Mouse (Mus musculus) ES-E14 (cell line): ENCODE results near the gene Rgs6. TPM values are rescaled to one million over a fixed set of nuclear protein-coding genes. Genes with fewer than 3 reads are reported as not detected.

Source experiments
- DNase-seq: peaks from one replicate; pipeline ENCODE4 v3.0.0-alpha.2; 2013; ENCODE audit warnings: low read depth, low spot score
- H3K27ac ChIP-seq: 2 replicates; pipeline ENCODE4 v1.5.1; 2012; ENCODE audit warnings: low read depth, mild to moderate bottlenecking, low read length, moderate library complexity, mixed read lengths; ENCODE audit not compliant: poor library complexity, insufficient read depth, severe bottlenecking
- H3K36me3 ChIP-seq: 2 replicates; pipeline ENCODE4 v1.6.1; 2012; ENCODE audit warnings: mild to moderate bottlenecking, low read length, moderate library complexity, mixed read lengths; ENCODE audit not compliant: control insufficient read depth, poor library complexity, insufficient read depth, severe bottlenecking
- H3K4me1 ChIP-seq, 2 experiments: fragments of 150-350 bp in 1 of 2; sonication (generic) in 1 of 2; 2 replicates each; pipeline ENCODE4 v1.6.1; 2012; ENCODE audit warnings: low read length in 2 of 2, mild to moderate bottlenecking in 1 of 2, mixed read lengths in 1 of 2; ENCODE audit not compliant: control insufficient read depth in 2 of 2, insufficient read depth in 2 of 2, poor library complexity in 1 of 2
- H3K4me3 ChIP-seq, 2 experiments: fragments of 150-350 bp in 1 of 2; sonication (generic) in 1 of 2; 2 replicates each; pipeline ENCODE4 v1.5.1; 2012; ENCODE audit warnings: low read length in 2 of 2, low read depth in 1 of 2, mild to moderate bottlenecking in 1 of 2, mixed read lengths in 1 of 2; ENCODE audit not compliant: insufficient read depth in 1 of 2, poor library complexity in 1 of 2, severe bottlenecking in 1 of 2
- H3K9ac ChIP-seq: 2 replicates; pipeline ENCODE4 v1.6.1; 2012; ENCODE audit warnings: low read depth, mild to moderate bottlenecking, low read length, mixed read lengths; ENCODE audit not compliant: poor library complexity, insufficient read depth, severe bottlenecking
- H3K9me3 ChIP-seq: fragments of 150-350 bp; sonication (generic); 2 replicates; pipeline ENCODE4 v1.6.1; 2012; ENCODE audit warnings: low read depth, mild to moderate bottlenecking, low read length; ENCODE audit not compliant: control insufficient read depth, insufficient read depth
- CHD2 ChIP-seq: IDR thresholded peaks from 2 replicates; pipeline ENCODE4 v1.6.1; 2014; ENCODE audit warnings: mild to moderate bottlenecking, low read depth, low read length, inconsistent platforms
- HCFC1 ChIP-seq: IDR thresholded peaks from 2 replicates; pipeline ENCODE4 v1.6.1; 2012; ENCODE audit warnings: low read length, inconsistent platforms, borderline replicate concordance; ENCODE audit not compliant: insufficient read depth
- MAFK ChIP-seq: IDR thresholded peaks from 2 replicates; pipeline ENCODE4 v1.6.1; 2014; ENCODE audit warnings: mild to moderate bottlenecking, low read depth, low read length, inconsistent platforms; ENCODE audit not compliant: insufficient read depth
- ZC3H11A ChIP-seq: IDR thresholded peaks from 2 replicates; pipeline ENCODE4 v1.6.1; 2012; ENCODE audit warnings: low read depth, mild to moderate bottlenecking, inconsistent platforms, low read length, borderline replicate concordance
- ZNF384 ChIP-seq: IDR thresholded peaks from 2 replicates; pipeline ENCODE4 v1.6.1; 2012; ENCODE audit warnings: low read depth, low read length, inconsistent platforms
- in situ Hi-C, 2 experiments: fragments of 600-800 bp; cut with MboI; formaldehyde crosslinking; loops; one replicate each; pipeline ENCODE4 v1.15.1; 2025; ENCODE audit warnings: low sequenced_read_pairs in 2 of 2, inconsistent platforms in 1 of 2; ENCODE audit not compliant: unreplicated experiment in 2 of 2
- total RNA-seq: library from RNA; depleted of rRNA; stranded (reverse); fragments of 300-350 nt; gene quantifications from 2 replicates; pipeline ENCODE4 v1.2.3, GENCODE M21; 2012

Gene Rgs6
- total RNA-seq, 1 experiment: 0.49 TPM

DNA sequence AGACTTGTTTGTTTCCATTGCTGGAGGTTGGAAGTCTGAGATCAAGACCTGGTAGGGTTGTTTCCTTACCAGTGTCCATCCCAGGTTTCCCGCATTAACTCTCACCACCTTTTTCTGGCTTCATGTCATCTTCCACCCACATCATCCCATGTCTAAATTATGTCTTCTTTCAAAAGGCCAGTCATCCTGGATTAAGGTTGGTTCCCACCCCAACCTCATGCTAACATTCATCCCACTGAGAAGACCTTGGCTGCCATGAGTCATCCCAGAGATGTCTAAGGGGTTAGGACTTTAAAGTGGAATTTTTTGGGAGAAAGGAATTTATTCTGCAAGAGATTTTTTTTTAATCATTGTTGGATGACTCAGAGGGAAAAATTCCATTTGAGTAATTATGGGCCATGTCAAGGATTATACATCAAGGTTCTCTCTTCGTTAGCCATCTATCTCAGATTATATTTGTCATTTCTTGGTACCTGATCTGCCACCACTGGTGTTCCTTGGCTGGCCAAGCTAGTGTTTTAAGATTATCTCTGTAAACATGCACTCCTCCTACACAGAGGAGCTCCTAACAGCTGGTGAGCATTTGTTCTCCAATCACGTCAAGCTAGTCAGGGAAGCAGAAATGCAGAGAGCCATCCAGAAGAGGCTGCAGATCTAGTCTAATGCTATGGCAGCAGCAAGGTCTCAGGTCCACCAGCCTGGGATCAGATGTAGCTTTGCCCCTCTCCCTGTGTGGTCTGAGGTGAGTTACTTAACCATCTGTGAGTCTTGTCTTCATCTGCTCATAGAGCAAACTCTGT is 234.9 kb downstream of the Rgs6 start:
- in situ Hi-C loops: no loop called here
- Histone ChIP-seq H3K36me3 (no peaks in the 10 kb centered on the region), H3K9me3 (no peaks in the 10 kb centered on the region), H3K4me3 (no peak overlapping the region), H3K4me1 (no peaks in the 10 kb centered on the region), H3K9ac (no peak overlapping the region), H3K27ac (no peak overlapping the region)
- TF ChIP-seq CHD2 (no peak), ZC3H11A (no peak), ZNF384 (no peak), MAFK (no peak)
- DNase-seq: no peak

DNA sequence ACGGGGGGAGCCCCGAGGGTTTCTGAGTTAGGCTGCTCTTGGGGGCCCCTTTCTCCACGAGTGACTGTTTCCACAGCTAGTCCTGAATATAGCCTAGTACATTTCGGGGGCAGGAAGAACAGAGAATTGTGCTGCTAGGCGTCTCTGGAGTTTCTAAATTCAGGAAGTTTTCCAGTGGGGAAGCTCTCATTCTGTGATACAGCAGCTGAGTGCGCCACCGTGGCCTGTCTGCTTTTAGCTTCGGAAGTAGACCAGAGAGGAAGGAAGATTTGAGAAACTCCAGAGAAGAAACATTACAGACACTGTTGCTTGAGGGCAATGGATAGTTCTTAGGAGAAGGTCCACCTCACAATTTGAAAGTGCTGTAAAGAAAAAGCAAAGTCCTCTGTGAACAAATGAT is 242.2 kb downstream of the Rgs6 start:
- H3K4me3 ChIP-seq: no peak overlapping the region
- in situ Hi-C loops: no loop called here
- no peaks in the 10 kb centered on the region for H3K9me3 ChIP-seq
- H3K36me3 ChIP-seq: no peaks in the 10 kb centered on the region
- no peak overlapping the region for H3K9ac ChIP-seq
- no peak for DNase-seq
- no peak overlapping the region for H3K27ac ChIP-seq
- TF ChIP-seq ZC3H11A (no peak), HCFC1 (no peak), CHD2 (no peak)
- no peaks in the 10 kb centered on the region for H3K4me1 ChIP-seq

DNA sequence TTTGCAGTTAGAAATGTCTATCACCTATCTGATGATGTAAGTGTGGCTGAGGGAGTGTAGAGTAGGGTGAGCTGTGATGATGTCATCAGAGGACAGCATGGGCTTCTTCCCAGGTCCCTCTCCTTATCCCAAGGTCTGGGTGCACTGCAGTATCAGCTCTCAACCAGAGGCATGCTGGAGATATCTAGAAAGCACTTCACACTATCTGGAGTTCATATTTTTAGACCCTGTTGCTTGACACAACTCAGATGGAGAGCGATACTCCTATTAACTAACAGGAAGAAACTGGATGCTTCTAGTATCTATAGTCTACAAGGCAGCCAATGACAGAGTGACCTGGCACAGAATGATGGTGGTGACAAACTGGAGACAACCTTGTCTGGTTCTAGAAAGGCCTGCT is 250.5 kb downstream of the Rgs6 start:
- Histone ChIP-seq H3K27ac (no peak overlapping the region), H3K9ac (no peak overlapping the region), H3K4me1 (no peaks in the 10 kb centered on the region), H3K36me3 (no peaks in the 10 kb centered on the region), H3K4me3 (no peak overlapping the region), H3K9me3 (no peaks in the 10 kb centered on the region)
- in situ Hi-C loops: no loop called here
- no peak for TF ChIP-seq ZC3H11A
- no peak for TF ChIP-seq ZNF384
- no peak for TF ChIP-seq HCFC1
- no peak for TF ChIP-seq MAFK
- no peak for TF ChIP-seq CHD2
- DNase-seq: no peak

DNA sequence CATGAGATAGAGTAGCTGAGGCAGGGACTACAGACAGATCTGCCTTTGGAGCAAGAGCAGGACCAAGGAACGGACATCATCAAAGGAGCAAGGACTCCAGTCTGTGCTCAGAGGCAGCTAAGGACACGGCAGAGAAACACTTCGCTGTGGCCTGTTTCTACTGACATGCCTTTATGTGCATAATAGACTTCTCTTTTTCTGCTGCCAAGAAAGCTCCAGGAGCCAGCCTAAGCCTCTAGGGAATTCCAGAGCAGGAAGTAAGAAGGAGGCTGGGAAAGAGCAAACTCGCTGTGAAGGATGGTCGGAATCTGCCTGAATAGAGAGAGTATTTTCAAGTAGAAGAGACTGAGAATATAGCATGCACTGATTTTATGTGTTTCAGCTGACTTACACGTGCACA is 253.5 kb downstream of the Rgs6 start:
- H3K27ac ChIP-seq: no peak overlapping the region
- H3K4me1 ChIP-seq: no peaks in the 10 kb centered on the region
- H3K36me3 ChIP-seq: no peaks in the 10 kb centered on the region
- DNase-seq: no peak
- no peak overlapping the region for H3K9ac ChIP-seq
- in situ Hi-C loops: no loop called here
- TF ChIP-seq HCFC1 (no peak), CHD2 (no peak), ZC3H11A (no peak), MAFK (no peak), ZNF384 (no peak)
- H3K9me3 ChIP-seq: no peaks in the 10 kb centered on the region
- H3K4me3 ChIP-seq: no peak overlapping the region

DNA sequence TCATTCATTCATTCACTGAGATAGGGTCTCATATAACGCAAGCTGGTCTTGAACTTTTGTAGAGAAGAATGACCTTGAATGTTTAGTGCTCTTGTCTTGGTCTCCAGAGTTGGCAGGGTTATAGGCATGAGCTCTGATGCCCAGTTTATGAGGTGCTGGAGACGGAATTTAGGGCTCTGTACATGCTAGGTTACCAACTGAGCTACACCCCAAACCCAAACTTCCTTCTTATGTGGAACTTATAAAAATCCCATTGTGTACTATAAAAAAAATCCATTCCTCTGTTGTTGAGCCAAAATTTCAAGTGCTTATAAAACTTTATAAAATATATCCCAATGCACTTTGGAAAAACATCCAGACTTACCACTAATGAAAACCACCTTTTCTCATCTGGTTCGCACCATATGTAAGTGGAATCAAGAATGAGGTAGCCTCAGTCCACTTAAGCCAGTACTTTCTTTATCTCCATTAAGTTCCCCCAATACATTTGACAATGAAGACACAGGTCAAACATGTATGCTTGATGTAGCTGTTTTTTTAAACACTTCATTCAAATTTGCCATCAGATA is 260.3 kb downstream of the Rgs6 start:
- DNase-seq: no peak
- H3K4me3 ChIP-seq: no peak overlapping the region
- TF ChIP-seq HCFC1 (no peak), ZNF384 (no peak), ZC3H11A (no peak), MAFK (no peak), CHD2 (no peak)
- no peaks in the 10 kb centered on the region for H3K36me3 ChIP-seq
- no peak overlapping the region for H3K27ac ChIP-seq
- in situ Hi-C loops: no loop called here
- no peak overlapping the region for H3K9ac ChIP-seq
- H3K9me3 ChIP-seq: no peaks in the 10 kb centered on the region
- no peaks in the 10 kb centered on the region for H3K4me1 ChIP-seq
